Mouse (Mus musculus): ENCODE measurements around the gene Dab2ip. TPM values are rescaled to one million over a fixed set of nuclear protein-coding genes. Genes with fewer than 3 reads are reported as not detected.

Gene Dab2ip
- polyA plus RNA-seq, 1 experiment from 2014 or later: 5.1 TPM

DNA sequence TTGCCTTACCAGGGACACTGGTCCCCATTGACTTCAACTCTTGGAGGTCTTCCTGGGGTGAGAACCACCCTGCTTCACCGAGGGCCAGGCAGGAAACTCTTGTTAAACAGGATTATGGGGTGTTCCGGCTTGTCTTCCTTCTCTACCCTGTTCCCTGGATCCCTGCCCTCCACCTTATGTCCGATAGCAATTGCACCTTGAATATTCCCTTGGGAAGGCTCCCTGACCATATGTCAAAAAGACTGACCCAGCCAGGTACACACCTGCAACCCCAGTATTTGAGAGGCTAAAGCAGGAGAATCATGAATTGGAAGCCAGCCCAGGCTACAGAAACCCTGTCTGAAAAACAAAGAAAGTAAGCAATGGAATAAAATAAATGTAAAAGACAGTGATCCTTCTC, 40.8 kb downstream of the Dab2ip start:
- Histone ChIP-seq H3K4me1 (ENCODE audit: control insufficient read depth, low read depth, low read length) (no peaks in the 10 kb centered on the region), H3K4me2 (ENCODE audit: low read depth, low read length) (no peak overlapping the region), H3K27me3 (ENCODE audit: control insufficient read depth, insufficient read depth, low read depth, low read length) (no peaks in the 10 kb centered on the region), H3K9ac (ENCODE audit: low read depth, low read length) (no peak overlapping the region), H3K9me3 (replicated peaks; ENCODE audit: control insufficient read depth, low read length) (no peaks in the 10 kb centered on the region), H3K36me3 (ENCODE audit: control insufficient read depth, insufficient read depth) (no peaks in the 10 kb centered on the region), H3K4me3 (ENCODE audit: low read depth, low read length) (no peak overlapping the region), H3K27ac (ENCODE audit: low read length) (no peak overlapping the region)
- 57% methylated on average over 3 of the region's 3 CpGs for WGBS (ENCODE audit: insufficient replicate concordance)
- no peak for ATAC-seq (ENCODE audit: low read depth)

GRCm38 (mm10) chr2:35601665-35602064, 43.6 kb downstream of the Dab2ip start:
- no peak overlapping the region for H3K9ac ChIP-seq (ENCODE audit: low read depth, low read length)
- no peak overlapping the region for H3K4me2 ChIP-seq (ENCODE audit: low read depth, low read length)
- no peak for ATAC-seq (ENCODE audit: low read depth)
- no peaks in the 10 kb centered on the region for H3K27me3 ChIP-seq (ENCODE audit: control insufficient read depth, insufficient read depth, low read depth, low read length)
- no peaks in the 10 kb centered on the region for H3K4me1 ChIP-seq (ENCODE audit: control insufficient read depth, low read depth, low read length)
- 49% methylated on average over 3 of the region's 3 CpGs for WGBS (ENCODE audit: insufficient replicate concordance)
- no peaks in the 10 kb centered on the region for H3K9me3 ChIP-seq (replicated peaks; ENCODE audit: control insufficient read depth, low read length)
- no peaks in the 10 kb centered on the region for H3K36me3 ChIP-seq (ENCODE audit: control insufficient read depth, insufficient read depth)
- H3K27ac ChIP-seq (ENCODE audit: low read length): no peak overlapping the region
- H3K4me3 ChIP-seq (ENCODE audit: low read depth, low read length): no peak overlapping the region

DNA sequence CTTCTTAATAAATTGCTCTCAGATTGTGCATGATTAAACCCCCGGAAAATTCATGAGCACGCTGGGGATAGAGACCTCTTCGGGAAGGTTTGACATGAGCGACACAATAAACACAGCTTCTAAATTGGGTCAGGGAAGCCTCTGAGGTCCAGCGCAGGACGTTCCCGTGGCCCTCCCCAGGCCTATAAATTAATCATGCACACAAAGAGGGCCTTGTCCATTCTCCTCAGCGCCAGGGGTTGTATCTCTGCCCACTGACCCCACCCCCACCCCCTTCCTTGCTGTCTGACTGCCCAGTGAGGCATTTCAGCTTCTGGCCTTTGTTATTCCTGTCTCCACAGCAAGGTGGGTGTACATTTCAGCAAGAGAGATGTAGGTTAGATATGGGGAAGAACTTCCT, 49.4 kb downstream of the Dab2ip start:
- Histone ChIP-seq H3K27me3 (ENCODE audit: control insufficient read depth, insufficient read depth, low read depth, low read length) (no peaks in the 10 kb centered on the region), H3K27ac (ENCODE audit: low read length) (no peak overlapping the region), H3K4me1 (ENCODE audit: control insufficient read depth, low read depth, low read length) (no peaks in the 10 kb centered on the region), H3K9me3 (replicated peaks; ENCODE audit: control insufficient read depth, low read length) (no peaks in the 10 kb centered on the region), H3K4me3 (ENCODE audit: low read depth, low read length) (no peak overlapping the region), H3K4me2 (ENCODE audit: low read depth, low read length) (no peak overlapping the region), H3K9ac (ENCODE audit: low read depth, low read length) (no peak overlapping the region), H3K36me3 (ENCODE audit: control insufficient read depth, insufficient read depth) (no peaks in the 10 kb centered on the region)
- WGBS (ENCODE audit: insufficient replicate concordance): 58% methylated on average over 8 of the region's 8 CpGs
- ATAC-seq (ENCODE audit: low read depth): no peak

DNA sequence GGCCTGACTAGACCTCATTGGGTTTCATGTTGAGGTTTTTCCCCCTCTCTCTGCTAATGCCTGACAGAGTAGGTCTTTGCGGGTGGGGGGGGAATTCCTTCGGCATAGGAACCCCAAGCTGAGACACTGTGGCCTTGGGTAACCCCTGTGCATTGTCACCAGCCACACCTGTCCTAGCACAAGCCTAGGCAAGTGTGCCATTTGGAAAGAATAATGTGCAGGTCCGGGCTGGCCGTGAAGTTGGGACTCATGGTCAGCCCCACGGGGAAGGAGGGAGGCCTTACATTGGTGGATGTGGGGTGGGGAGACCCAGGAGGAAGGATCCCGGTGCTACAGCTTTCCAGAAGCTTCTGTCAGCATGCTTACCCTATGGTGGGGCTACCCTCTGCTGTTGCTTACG, 50.8 kb downstream of the Dab2ip start:
- H3K27ac ChIP-seq (ENCODE audit: low read length): no peak overlapping the region
- no peak overlapping the region for H3K9ac ChIP-seq (ENCODE audit: low read depth, low read length)
- ATAC-seq (ENCODE audit: low read depth): no peak
- no peaks in the 10 kb centered on the region for H3K36me3 ChIP-seq (ENCODE audit: control insufficient read depth, insufficient read depth)
- H3K4me2 ChIP-seq (ENCODE audit: low read depth, low read length): no peak overlapping the region
- no peaks in the 10 kb centered on the region for H3K9me3 ChIP-seq (replicated peaks; ENCODE audit: control insufficient read depth, low read length)
- H3K4me1 ChIP-seq (ENCODE audit: control insufficient read depth, low read depth, low read length): no peaks in the 10 kb centered on the region
- whole genome bisulfite sequencing (ENCODE audit: insufficient replicate concordance): 58% methylated on average over 7 of the region's 7 CpGs
- no peaks in the 10 kb centered on the region for H3K27me3 ChIP-seq (ENCODE audit: control insufficient read depth, insufficient read depth, low read depth, low read length)
- no peak overlapping the region for H3K4me3 ChIP-seq (ENCODE audit: low read depth, low read length)

DNA sequence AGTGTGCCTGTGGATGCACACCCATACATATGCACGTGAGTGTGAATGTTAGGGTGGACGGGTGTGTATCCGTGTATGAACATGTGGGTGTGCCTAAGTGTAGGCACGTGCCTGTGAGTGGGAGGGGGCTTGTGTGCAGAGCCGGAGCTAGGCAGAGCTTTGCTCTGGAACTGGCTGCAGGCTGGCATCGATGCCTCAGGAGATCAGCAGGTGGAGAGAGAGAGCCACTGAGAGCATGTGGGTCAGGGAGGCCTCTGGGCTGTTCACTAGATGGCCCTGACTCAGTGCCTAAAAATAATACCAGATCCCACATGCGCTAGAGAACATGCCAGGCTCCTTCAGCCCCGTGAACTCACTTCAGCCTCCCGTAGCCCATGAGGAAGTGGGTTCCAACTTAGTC, 51.3 kb downstream of the Dab2ip start:
- Histone ChIP-seq H3K27me3 (ENCODE audit: control insufficient read depth, insufficient read depth, low read depth, low read length) (no peaks in the 10 kb centered on the region), H3K27ac (ENCODE audit: low read length) (no peak overlapping the region), H3K4me1 (ENCODE audit: control insufficient read depth, low read depth, low read length) (no peaks in the 10 kb centered on the region), H3K36me3 (ENCODE audit: control insufficient read depth, insufficient read depth) (no peaks in the 10 kb centered on the region), H3K4me2 (ENCODE audit: low read depth, low read length) (no peak overlapping the region), H3K4me3 (ENCODE audit: low read depth, low read length) (no peak overlapping the region), H3K9me3 (replicated peaks; ENCODE audit: control insufficient read depth, low read length) (no peaks in the 10 kb centered on the region), H3K9ac (ENCODE audit: low read depth, low read length) (no peak overlapping the region)
- ATAC-seq (ENCODE audit: low read depth): no peak; the same call in 1 of the 2 replicates
- 41% methylated on average over 9 of the region's 9 CpGs for WGBS (ENCODE audit: insufficient replicate concordance)

DNA sequence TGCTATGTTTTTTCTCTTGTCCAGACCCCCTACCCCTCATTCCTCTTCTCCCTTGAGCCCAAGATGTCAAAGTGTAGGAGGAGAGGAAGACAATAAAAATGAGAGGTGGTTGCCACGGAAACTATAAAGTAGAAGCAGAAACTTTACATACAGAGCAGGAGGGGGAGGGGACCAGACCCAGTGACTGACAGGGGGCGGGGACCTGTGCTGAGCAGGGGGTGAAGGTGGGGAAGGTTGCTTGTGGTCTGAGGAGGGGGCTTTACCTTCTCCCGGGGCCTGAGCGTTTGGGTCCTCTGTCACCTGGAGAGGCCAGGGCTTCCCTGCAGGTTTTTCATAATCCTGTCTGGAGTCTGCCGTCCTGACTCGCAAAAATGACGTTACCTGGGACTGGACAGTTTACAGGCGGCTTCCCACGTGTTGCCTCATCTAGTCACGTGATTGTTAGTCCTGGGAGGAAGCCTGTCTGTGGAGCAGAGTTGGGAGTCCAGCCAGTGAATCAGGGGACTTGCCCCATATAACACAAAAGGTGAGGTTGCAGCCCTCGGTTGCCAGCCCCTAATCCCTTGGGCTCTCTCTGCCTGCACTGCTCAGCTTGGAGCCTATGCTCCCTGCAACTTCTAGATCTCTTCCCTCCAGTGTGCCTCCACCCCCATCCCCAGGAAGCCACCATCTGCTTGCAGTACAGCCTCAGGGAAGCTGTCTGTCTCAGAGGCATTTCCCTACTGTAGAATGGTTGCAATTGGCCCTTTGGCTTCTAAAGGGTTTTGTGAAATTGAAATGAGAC, 52.3 kb downstream of the Dab2ip start:
- 19% methylated on average over 11 of the region's 11 CpGs for WGBS (ENCODE audit: insufficient replicate concordance)
- H3K27ac ChIP-seq (ENCODE audit: low read length): no peak overlapping the region; the same call in 1 of the 2 replicates
- H3K36me3 ChIP-seq (ENCODE audit: control insufficient read depth, insufficient read depth): no peaks in the 10 kb centered on the region
- H3K4me3 ChIP-seq (ENCODE audit: low read depth, low read length): peak overlapping the region; percentile 42
- no peaks in the 10 kb centered on the region for H3K27me3 ChIP-seq (ENCODE audit: control insufficient read depth, insufficient read depth, low read depth, low read length)
- peak; percentile 78 for ATAC-seq (ENCODE audit: low read depth)
- H3K9ac ChIP-seq (ENCODE audit: low read depth, low read length): no peak overlapping the region
- H3K4me1 ChIP-seq (ENCODE audit: control insufficient read depth, low read depth, low read length): no peaks in the 10 kb centered on the region
- H3K4me2 ChIP-seq (ENCODE audit: low read depth, low read length): peak overlapping the region; percentile 38
- H3K9me3 ChIP-seq (replicated peaks; ENCODE audit: control insufficient read depth, low read length): no peaks in the 10 kb centered on the region

GRCm38 (mm10) chr2:35610976-35611375, 52.9 kb downstream of the Dab2ip start:
- WGBS (ENCODE audit: insufficient replicate concordance): 69% methylated on average over 7 of the region's 7 CpGs
- Histone ChIP-seq H3K9me3 (replicated peaks; ENCODE audit: control insufficient read depth, low read length) (no peaks in the 10 kb centered on the region), H3K4me2 (ENCODE audit: low read depth, low read length) (no peak overlapping the region), H3K9ac (ENCODE audit: low read depth, low read length) (no peak overlapping the region), H3K4me3 (ENCODE audit: low read depth, low read length) (no peak overlapping the region), H3K27me3 (ENCODE audit: control insufficient read depth, insufficient read depth, low read depth, low read length) (no peaks in the 10 kb centered on the region), H3K27ac (ENCODE audit: low read length) (no peak overlapping the region), H3K36me3 (ENCODE audit: control insufficient read depth, insufficient read depth) (no peaks in the 10 kb centered on the region), H3K4me1 (ENCODE audit: control insufficient read depth, low read depth, low read length) (no peaks in the 10 kb centered on the region)
- no peak for ATAC-seq (ENCODE audit: low read depth)

DNA sequence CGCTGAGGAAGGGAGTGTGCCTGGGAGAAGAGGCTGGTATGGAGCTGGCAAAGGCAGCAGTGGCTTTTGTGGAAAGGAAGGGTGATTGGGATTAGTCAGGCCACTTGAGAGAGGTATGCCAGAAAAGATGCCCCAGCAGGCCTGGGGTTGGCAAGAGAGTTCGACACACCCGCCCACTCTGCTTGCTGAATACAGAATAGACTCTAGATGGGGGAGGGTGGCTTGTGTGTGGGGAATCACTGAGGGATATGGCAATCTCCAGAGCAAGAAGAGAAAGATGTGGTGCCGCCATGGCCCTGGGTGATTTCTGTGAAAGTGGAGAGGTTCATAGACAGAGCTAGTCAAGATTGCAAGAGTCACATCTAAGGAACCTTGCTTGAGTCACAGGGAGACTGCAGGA, 53.6 kb downstream of the Dab2ip start:
- H3K27me3 ChIP-seq (ENCODE audit: control insufficient read depth, insufficient read depth, low read depth, low read length): no peaks in the 10 kb centered on the region
- H3K27ac ChIP-seq (ENCODE audit: low read length): no peak overlapping the region
- H3K4me1 ChIP-seq (ENCODE audit: control insufficient read depth, low read depth, low read length): peaks cover 4% of the 10 kb centered on the region; the same call in 1 of the 2 replicates
- WGBS (ENCODE audit: insufficient replicate concordance): 65% methylated on average over 4 of the region's 4 CpGs
- H3K36me3 ChIP-seq (ENCODE audit: control insufficient read depth, insufficient read depth): no peaks in the 10 kb centered on the region
- no peaks in the 10 kb centered on the region for H3K9me3 ChIP-seq (replicated peaks; ENCODE audit: control insufficient read depth, low read length)
- H3K9ac ChIP-seq (ENCODE audit: low read depth, low read length): no peak overlapping the region
- no peak overlapping the region for H3K4me3 ChIP-seq (ENCODE audit: low read depth, low read length)
- no peak overlapping the region for H3K4me2 ChIP-seq (ENCODE audit: low read depth, low read length)
- ATAC-seq (ENCODE audit: low read depth): no peak

DNA sequence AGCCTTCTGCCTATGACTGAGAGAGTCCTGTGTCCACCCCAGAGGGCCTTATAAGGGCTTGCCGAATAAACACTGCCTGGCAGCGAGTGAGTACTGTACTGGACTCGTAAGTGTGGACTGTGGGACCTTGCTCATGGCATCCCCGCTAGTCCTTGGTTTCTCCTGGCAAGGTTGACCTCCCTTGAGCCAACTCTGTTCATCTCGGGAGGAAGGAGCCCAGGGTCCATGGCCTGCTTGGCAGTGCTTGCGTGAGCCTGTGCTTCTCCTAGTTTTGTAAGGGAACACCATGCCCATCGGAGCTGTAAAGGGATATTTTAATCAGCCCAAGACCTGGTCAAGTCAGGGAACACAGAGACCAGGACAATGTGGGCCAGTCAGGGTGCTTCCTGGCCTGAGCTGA, 54.2 kb downstream of the Dab2ip start:
- 54% methylated on average over 7 of the region's 7 CpGs for WGBS (ENCODE audit: insufficient replicate concordance)
- Histone ChIP-seq H3K4me1 (ENCODE audit: control insufficient read depth, low read depth, low read length) (peaks cover 7% of the 10 kb centered on the region), H3K4me3 (ENCODE audit: low read depth, low read length) (no peak overlapping the region), H3K9ac (ENCODE audit: low read depth, low read length) (no peak overlapping the region), H3K27me3 (ENCODE audit: control insufficient read depth, insufficient read depth, low read depth, low read length) (no peaks in the 10 kb centered on the region), H3K27ac (ENCODE audit: low read length) (no peak overlapping the region), H3K36me3 (ENCODE audit: control insufficient read depth, insufficient read depth) (no peaks in the 10 kb centered on the region), H3K9me3 (replicated peaks; ENCODE audit: control insufficient read depth, low read length) (no peaks in the 10 kb centered on the region), H3K4me2 (ENCODE audit: low read depth, low read length) (no peak overlapping the region)
- no peak for ATAC-seq (ENCODE audit: low read depth)

Data from liver, embryonic 16.5 days (tissue).